Mouse (Mus musculus): ENCODE measurements at regions not wholly inside any gene's neighbourhood (a gene's known extent, or its start where the extent isn't known, plus 50 kb on each side); places are given as distances from the start of the nearest gene placed in this dataset.
A peak's percentile ranks its signal among the peaks of the same experiment; 100 is the strongest.

DNA sequence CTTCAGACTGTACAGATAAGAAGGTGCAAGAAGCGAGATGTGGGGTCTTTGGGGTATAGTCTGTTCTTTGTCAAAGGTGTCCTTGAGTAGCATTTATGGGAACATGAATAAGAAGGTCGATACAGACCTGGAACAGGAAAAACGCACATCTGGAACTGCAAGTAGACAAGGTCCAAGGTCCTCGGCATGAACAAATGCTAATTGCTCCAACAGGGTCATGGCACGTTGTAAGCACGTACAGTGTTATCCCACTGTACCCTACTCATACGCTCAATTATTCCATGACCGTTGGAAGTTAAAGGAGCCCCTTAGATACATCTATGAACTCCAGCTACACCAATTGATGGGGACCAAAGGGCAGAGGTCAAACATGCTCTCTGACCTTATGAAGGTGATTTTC lies 244.1 kb downstream of the Setd4 start:
- 96% methylated on average over 8 of the region's 8 CpGs for WGBS

DNA sequence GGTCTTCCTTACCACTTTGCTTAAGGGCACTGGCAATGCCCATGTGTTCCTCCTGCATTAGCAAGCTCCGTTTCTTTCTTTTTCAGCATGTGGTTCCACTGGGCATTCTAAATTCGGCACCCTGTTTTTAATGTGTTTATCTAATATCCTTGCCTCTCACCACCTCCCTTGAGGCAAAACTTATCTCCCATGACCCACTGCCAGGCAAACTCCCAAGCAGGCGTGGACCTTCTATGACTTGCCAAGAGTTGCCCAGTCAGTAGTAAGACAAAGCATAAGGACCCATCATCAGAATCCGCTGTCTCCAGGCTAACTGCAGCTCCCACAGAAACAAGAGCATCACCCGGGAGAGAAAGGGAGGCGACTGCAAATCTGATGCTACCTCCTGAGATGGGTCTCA lies 245.2 kb downstream of the Setd4 start:
- no peak for TF ChIP-seq CTCF (IDR thresholded peaks at IDR 0.05; ENCODE audit: borderline replicate concordance, control insufficient read depth, extremely low read depth, insufficient read depth, low read length, poor library complexity)
- no peak for TF ChIP-seq POLR2A (IDR thresholded peaks at IDR 0.05; ENCODE audit: control insufficient read depth, extremely low read depth, insufficient read depth, low read length, poor library complexity)
- WGBS = 91% methylated on average over 6 of the region's 6 CpGs
- Histone ChIP-seq H3K36me3 (ENCODE audit: control insufficient read depth, insufficient read depth, low read length) (no peaks in the 10 kb centered on the region), H3K4me3 (ENCODE audit: control insufficient read depth, insufficient read depth, low read length) (no peak overlapping the region), H3K27ac (ENCODE audit: control insufficient read depth, insufficient read depth, low read length) (no peak overlapping the region), H3K4me1 (replicated peaks; ENCODE audit: control insufficient read depth, insufficient read depth, low read length) (no peaks in the 10 kb centered on the region), H3K27me3 (ENCODE audit: control insufficient read depth, insufficient read depth, low read length) (no peaks in the 10 kb centered on the region)
- DNase-seq = no peak

More for the DNA sequence above, 244.1 kb downstream of the Setd4 start:
- DNase-seq = no peak
- Histone ChIP-seq H3K27me3 (ENCODE audit: control insufficient read depth, insufficient read depth, low read length) (no peaks in the 10 kb centered on the region), H3K4me1 (replicated peaks; ENCODE audit: control insufficient read depth, insufficient read depth, low read length) (no peaks in the 10 kb centered on the region), H3K36me3 (ENCODE audit: control insufficient read depth, insufficient read depth, low read length) (no peaks in the 10 kb centered on the region), H3K27ac (ENCODE audit: control insufficient read depth, insufficient read depth, low read length) (no peak overlapping the region), H3K4me3 (ENCODE audit: control insufficient read depth, insufficient read depth, low read length) (no peak overlapping the region)
- TF ChIP-seq CTCF (IDR thresholded peaks at IDR 0.05; ENCODE audit: borderline replicate concordance, control insufficient read depth, extremely low read depth, insufficient read depth, low read length, poor library complexity) (no peak), POLR2A (IDR thresholded peaks at IDR 0.05; ENCODE audit: control insufficient read depth, extremely low read depth, insufficient read depth, low read length, poor library complexity) (no peak)

DNA sequence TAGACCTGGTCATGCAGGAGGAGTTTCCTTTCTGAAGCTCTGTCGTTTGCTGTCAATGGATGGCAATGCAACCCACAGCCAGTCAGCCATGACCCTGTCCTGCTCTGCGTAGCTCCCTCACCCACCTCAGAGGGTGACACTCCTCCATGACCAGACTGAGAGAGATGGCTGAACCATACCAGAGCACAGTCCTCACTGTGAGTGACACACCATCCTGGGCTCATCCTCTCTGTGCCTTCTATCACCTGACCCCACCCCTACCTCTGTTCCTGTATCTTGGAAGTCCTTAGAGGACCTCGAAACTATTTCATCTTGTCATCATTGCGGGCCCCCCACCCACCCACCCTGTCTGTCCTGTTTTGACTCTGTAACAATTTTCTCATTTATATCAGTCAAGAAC lies 245.7 kb downstream of the Setd4 start:
- Histone ChIP-seq H3K27ac (ENCODE audit: control insufficient read depth, insufficient read depth, low read length) (no peak overlapping the region), H3K36me3 (ENCODE audit: control insufficient read depth, insufficient read depth, low read length) (no peaks in the 10 kb centered on the region), H3K27me3 (ENCODE audit: control insufficient read depth, insufficient read depth, low read length) (no peaks in the 10 kb centered on the region), H3K4me1 (replicated peaks; ENCODE audit: control insufficient read depth, insufficient read depth, low read length) (no peaks in the 10 kb centered on the region), H3K4me3 (ENCODE audit: control insufficient read depth, insufficient read depth, low read length) (no peak overlapping the region)
- no peak for TF ChIP-seq CTCF (IDR thresholded peaks at IDR 0.05; ENCODE audit: borderline replicate concordance, control insufficient read depth, extremely low read depth, insufficient read depth, low read length, poor library complexity)
- TF ChIP-seq POLR2A (IDR thresholded peaks at IDR 0.05; ENCODE audit: control insufficient read depth, extremely low read depth, insufficient read depth, low read length, poor library complexity) = no peak
- WGBS = 72% methylated on average over 4 of the region's 4 CpGs
- DNase-seq = no peak

DNA sequence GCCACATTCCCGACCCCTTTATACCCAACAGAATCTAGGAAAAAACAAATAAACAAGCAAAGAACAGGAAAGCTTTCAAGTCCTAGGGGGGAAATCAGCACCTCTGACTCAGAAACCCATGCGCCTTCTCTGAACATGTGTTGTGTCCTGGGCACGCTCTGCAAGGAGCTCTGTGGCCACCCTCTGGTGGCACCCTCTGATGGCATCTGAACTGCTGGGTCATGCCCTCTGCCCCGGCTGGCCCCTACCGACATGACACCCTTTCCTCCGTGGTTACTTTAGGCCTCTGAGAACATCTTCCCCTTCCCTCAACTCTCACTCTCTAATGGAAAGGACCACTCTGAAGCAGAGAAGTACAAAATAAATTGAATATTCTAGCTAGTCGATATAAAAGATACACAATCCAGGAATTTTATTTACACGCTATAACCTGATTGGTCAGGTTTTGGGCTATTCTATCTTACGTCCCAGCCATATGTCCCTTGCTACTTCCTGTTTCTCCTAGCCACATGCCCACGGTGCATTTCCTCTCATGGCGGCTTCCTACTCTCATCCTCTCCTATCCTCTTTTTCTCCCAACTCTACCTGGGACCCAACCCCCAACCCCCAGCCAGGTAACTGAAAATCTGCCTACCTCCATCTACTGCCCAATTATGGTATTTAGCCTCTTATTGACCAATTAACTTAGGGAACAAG lies 248.5 kb downstream of the Setd4 start:
- DNase-seq = no peak
- WGBS = 70% methylated on average over 11 of the region's 11 CpGs
- no peaks in the 10 kb centered on the region for H3K4me1 ChIP-seq (replicated peaks; ENCODE audit: control insufficient read depth, insufficient read depth, low read length)
- H3K27me3 ChIP-seq (ENCODE audit: control insufficient read depth, insufficient read depth, low read length) = no peaks in the 10 kb centered on the region
- no peak overlapping the region for H3K4me3 ChIP-seq (ENCODE audit: control insufficient read depth, insufficient read depth, low read length)
- H3K36me3 ChIP-seq (ENCODE audit: control insufficient read depth, insufficient read depth, low read length) = no peaks in the 10 kb centered on the region
- TF ChIP-seq CTCF (IDR thresholded peaks at IDR 0.05; ENCODE audit: borderline replicate concordance, control insufficient read depth, extremely low read depth, insufficient read depth, low read length, poor library complexity) (no peak), POLR2A (IDR thresholded peaks at IDR 0.05; ENCODE audit: control insufficient read depth, extremely low read depth, insufficient read depth, low read length, poor library complexity) (no peak)
- no peak overlapping the region for H3K27ac ChIP-seq (ENCODE audit: control insufficient read depth, insufficient read depth, low read length)

DNA sequence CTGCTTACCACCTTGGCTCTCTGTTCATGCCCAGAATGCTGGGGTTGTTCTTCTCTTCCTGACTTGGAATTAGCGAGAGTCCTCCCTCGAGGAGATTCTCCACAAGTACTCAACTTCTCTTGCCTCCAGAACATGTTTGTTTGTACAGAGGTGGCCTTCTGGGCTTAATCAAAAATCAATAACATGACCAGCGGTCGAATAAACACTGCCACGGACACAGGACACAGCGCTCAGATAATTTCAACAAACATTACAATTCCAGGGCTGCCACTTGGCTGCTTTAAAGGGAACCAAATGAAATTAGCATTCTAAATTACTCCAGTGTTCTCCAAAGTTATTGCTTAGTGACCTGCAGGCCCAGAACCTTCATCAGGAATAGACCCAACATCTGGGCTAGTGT lies 249.9 kb downstream of the Setd4 start:
- Histone ChIP-seq H3K27me3 (ENCODE audit: control insufficient read depth, insufficient read depth, low read length) (no peaks in the 10 kb centered on the region), H3K27ac (ENCODE audit: control insufficient read depth, insufficient read depth, low read length) (no peak overlapping the region), H3K36me3 (ENCODE audit: control insufficient read depth, insufficient read depth, low read length) (no peaks in the 10 kb centered on the region), H3K4me1 (replicated peaks; ENCODE audit: control insufficient read depth, insufficient read depth, low read length) (no peaks in the 10 kb centered on the region), H3K4me3 (ENCODE audit: control insufficient read depth, insufficient read depth, low read length) (no peak overlapping the region)
- no peak for DNase-seq
- 94% methylated on average over 6 of the region's 6 CpGs for WGBS
- TF ChIP-seq CTCF (IDR thresholded peaks at IDR 0.05; ENCODE audit: borderline replicate concordance, control insufficient read depth, extremely low read depth, insufficient read depth, low read length, poor library complexity) (no peak), POLR2A (IDR thresholded peaks at IDR 0.05; ENCODE audit: control insufficient read depth, extremely low read depth, insufficient read depth, low read length, poor library complexity) (no peak)

DNA sequence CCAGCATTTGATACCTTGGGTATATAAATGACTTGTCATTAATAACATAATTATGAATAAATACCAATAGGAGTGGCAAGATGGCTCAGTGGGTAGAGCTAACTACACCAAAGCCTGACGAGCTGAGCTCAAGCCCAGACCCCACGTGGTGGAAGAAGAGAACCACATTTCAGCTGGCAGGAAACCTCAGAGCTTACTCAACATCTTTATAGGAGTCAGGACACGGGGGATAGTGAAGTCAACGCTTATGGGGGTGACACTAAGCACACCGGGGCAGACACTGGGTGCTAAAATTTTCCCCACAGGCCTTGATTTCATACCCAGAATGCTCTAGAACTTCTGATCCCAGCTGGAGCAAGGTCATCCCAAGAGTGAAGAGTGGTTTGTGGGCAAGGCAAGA lies 259.3 kb downstream of the Setd4 start:
- 8% methylated on average over 5 of the region's 5 CpGs for WGBS

DNA sequence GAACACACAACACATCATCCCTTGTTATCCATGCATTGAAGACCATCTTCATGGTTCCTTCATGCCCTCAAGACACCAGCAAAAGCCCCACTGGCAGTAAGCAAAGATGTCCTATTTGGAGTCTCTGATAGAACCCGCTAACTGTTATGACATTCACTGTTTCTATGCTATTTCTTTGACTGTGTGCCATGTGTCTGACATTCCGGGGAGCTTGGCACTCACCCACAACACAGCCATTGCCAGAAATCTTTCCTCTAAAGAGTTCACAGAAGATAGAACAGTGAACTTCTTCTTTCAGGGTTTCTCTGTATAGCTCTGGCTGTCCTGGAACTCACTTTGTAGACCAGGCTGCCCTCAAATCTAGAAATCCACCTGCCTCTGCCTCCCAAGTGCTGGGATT lies 261.2 kb downstream of the Setd4 start:
- TF ChIP-seq POLR2A (IDR thresholded peaks at IDR 0.05; ENCODE audit: control insufficient read depth, extremely low read depth, insufficient read depth, low read length, poor library complexity) (no peak), CTCF (IDR thresholded peaks at IDR 0.05; ENCODE audit: borderline replicate concordance, control insufficient read depth, extremely low read depth, insufficient read depth, low read length, poor library complexity) (no peak)
- DNase-seq = no peak

More for the DNA sequence above, 259.3 kb downstream of the Setd4 start:
- Histone ChIP-seq H3K27me3 (ENCODE audit: control insufficient read depth, insufficient read depth, low read length) (no peaks in the 10 kb centered on the region), H3K27ac (ENCODE audit: control insufficient read depth, insufficient read depth, low read length) (no peak overlapping the region), H3K4me1 (replicated peaks; ENCODE audit: control insufficient read depth, insufficient read depth, low read length) (peaks cover 10% of the 10 kb centered on the region), H3K36me3 (ENCODE audit: control insufficient read depth, insufficient read depth, low read length) (no peaks in the 10 kb centered on the region), H3K4me3 (ENCODE audit: control insufficient read depth, insufficient read depth, low read length) (no peak overlapping the region)
- peak; percentile 52 for DNase-seq
- TF ChIP-seq CTCF (IDR thresholded peaks at IDR 0.05; ENCODE audit: borderline replicate concordance, control insufficient read depth, extremely low read depth, insufficient read depth, low read length, poor library complexity) (no peak), POLR2A (IDR thresholded peaks at IDR 0.05; ENCODE audit: control insufficient read depth, extremely low read depth, insufficient read depth, low read length, poor library complexity) (no peak)

More for the DNA sequence above, 261.2 kb downstream of the Setd4 start:
- Histone ChIP-seq H3K4me3 (ENCODE audit: control insufficient read depth, insufficient read depth, low read length) (no peak overlapping the region), H3K27ac (ENCODE audit: control insufficient read depth, insufficient read depth, low read length) (no peak overlapping the region), H3K36me3 (ENCODE audit: control insufficient read depth, insufficient read depth, low read length) (no peaks in the 10 kb centered on the region), H3K27me3 (ENCODE audit: control insufficient read depth, insufficient read depth, low read length) (no peaks in the 10 kb centered on the region), H3K4me1 (replicated peaks; ENCODE audit: control insufficient read depth, insufficient read depth, low read length) (peaks cover 10% of the 10 kb centered on the region)
- WGBS = 93% methylated on average over 2 of the region's 2 CpGs
